Mouse (Mus musculus) neural tube, embryonic 11.5 days (tissue): ENCODE data around the gene Tcp11x2. TPM values are rescaled to one million over a fixed set of nuclear protein-coding genes. Genes with fewer than 3 reads are reported as not detected.

Experiments used
- ATAC-seq: fragments of 200-750 bp; cut with Nextera tagmentation; 2 replicates; pipeline ENCODE4 v1.8.0; 2017; ENCODE audit warnings: moderate number of reproducible peaks, mild to moderate bottlenecking, moderate TSS enrichment, moderate library complexity; ENCODE audit not compliant: insufficient read depth, low FRiP score, low TSS enrichment
- DNase-seq: peaks from one replicate; pipeline ENCODE4 v3.0.0-alpha.2; 2015; ENCODE audit warnings: low spot score
- H3K27ac ChIP-seq: fragments of 300-500 bp; sonication (generic); 2 replicates; pipeline ENCODE4 v1.5.1; 2014; ENCODE audit warnings: low read depth, mild to moderate bottlenecking, low read length
- H3K27me3 ChIP-seq: fragments of 300-500 bp; sonication (generic); 2 replicates; pipeline ENCODE4 v1.6.1; 2014; ENCODE audit warnings: mild to moderate bottlenecking, low read length, mixed read lengths; ENCODE audit not compliant: control insufficient read depth, insufficient read depth
- H3K36me3 ChIP-seq: fragments of 300-500 bp; sonication (generic); 2 replicates; pipeline ENCODE4 v1.6.1; 2014; ENCODE audit warnings: mild to moderate bottlenecking, low read length, moderate library complexity, mixed read lengths; ENCODE audit not compliant: control insufficient read depth, insufficient read depth
- H3K4me1 ChIP-seq: fragments of 300-500 bp; sonication (generic); 2 replicates; pipeline ENCODE4 v1.6.1; 2014; ENCODE audit warnings: low read length, mixed read lengths; ENCODE audit not compliant: control insufficient read depth, insufficient read depth
- H3K4me2 ChIP-seq: fragments of 300-500 bp; sonication (generic); 2 replicates; pipeline ENCODE4 v1.6.1; 2014; ENCODE audit warnings: low read depth, mild to moderate bottlenecking, moderate library complexity
- H3K4me3 ChIP-seq: fragments of 300-500 bp; sonication (generic); 2 replicates; pipeline ENCODE4 v1.5.1; 2014; ENCODE audit warnings: low read depth, low read length
- H3K9ac ChIP-seq: fragments of 300-500 bp; sonication (generic); 2 replicates; pipeline ENCODE4 v1.6.1; 2014; ENCODE audit warnings: mild to moderate bottlenecking, low read length
- H3K9me3 ChIP-seq: fragments of 300-500 bp; sonication (generic); 2 replicates; pipeline ENCODE4 v1.6.1; 2016; ENCODE audit warnings: low read length; ENCODE audit not compliant: control insufficient read depth
- WGBS: fragments of 180-500 bp; shearing (Covaris S2); extraction: QIAGEN DNeasy Blood & Tissue Kit; methylation state at CpG from one replicate; pipeline ENCODE4 v1.1.7; 2014; 5-methylcytosine and 5-hydroxymethylcytosine counted together
- polyA plus RNA-seq: library from polyadenylated mRNA; unstranded; fragments of >200 nt; fragmentation: Nextera tagmentation; extraction: Ambion mirVana; gene quantifications from 2 replicates; pipeline ENCODE4 v1.2.1, GENCODE M21; 2014

The Tcp11x2 gene
- polyA plus RNA-seq = 0.18 TPM in 1 of 2 replicates, not detected in the other

DNA sequence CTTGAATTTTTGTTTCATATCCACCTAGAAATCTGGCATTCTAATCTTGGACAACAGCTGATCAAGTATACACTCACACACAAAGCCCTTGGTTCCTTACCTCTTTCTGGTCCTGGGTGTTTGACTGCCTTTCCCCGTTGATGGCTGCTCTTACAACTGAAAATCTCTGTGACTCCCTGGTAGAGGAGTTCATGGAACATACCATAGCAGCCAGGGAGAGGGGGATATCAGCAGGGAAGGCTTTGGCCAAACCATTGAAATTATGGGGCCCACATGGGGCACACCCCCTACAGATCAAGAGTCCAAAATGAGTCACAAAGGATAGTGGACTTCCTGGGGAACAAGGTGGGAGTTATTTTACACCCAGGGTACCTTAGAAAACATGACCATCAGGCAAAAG is at the start of gene Tcp11x2:
Tcp11x2 (minus strand) TSS at position 158 of the 400 bp plus-strand sequence.
- Histone ChIP-seq H3K9ac (no peak within 1 kb of the TSS), H3K4me1 (no peaks in the 10 kb centered on the region), H3K36me3 (no peaks in the 10 kb centered on the region), H3K9me3 (no peaks in the 10 kb centered on the region), H3K4me2 (no peak within 1 kb of the TSS), H3K27ac (no peak within 1 kb of the TSS), H3K4me3 (no peak within 1 kb of the TSS), H3K27me3 (no peaks in the 10 kb centered on the region)
- no peak for DNase-seq
- no peak for ATAC-seq
- 74% methylated on average over 1 of the region's 1 CpGs for WGBS

DNA sequence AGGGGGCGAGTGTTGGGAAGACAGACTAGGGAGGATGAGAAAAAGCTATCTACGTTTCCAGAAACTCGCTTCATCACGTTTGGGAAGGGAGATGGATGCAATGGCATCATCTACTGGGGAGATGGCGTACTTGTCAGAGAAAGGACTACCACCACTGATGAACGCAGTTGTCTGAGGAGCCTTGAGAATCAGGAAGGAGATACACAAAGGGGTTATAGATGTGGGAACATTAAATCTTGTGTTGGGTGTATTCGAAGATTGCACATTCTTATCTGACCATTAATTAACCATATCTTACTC is 49.4 kb upstream of the Tcp11x2 start:
- ATAC-seq (no peak), DNase-seq (no peak)
- Histone ChIP-seq H3K36me3 (no peaks in the 10 kb centered on the region), H3K9ac (peak overlapping the region; percentile 57), H3K4me3 (peak overlapping the region; percentile 51), H3K9me3 (no peaks in the 10 kb centered on the region), H3K4me1 (no peaks in the 10 kb centered on the region), H3K4me2 (peak overlapping the region; percentile 34), H3K27ac (no peak overlapping the region), H3K27me3 (no peaks in the 10 kb centered on the region)
- WGBS = 16% methylated on average over 7 of the region's 7 CpGs

DNA sequence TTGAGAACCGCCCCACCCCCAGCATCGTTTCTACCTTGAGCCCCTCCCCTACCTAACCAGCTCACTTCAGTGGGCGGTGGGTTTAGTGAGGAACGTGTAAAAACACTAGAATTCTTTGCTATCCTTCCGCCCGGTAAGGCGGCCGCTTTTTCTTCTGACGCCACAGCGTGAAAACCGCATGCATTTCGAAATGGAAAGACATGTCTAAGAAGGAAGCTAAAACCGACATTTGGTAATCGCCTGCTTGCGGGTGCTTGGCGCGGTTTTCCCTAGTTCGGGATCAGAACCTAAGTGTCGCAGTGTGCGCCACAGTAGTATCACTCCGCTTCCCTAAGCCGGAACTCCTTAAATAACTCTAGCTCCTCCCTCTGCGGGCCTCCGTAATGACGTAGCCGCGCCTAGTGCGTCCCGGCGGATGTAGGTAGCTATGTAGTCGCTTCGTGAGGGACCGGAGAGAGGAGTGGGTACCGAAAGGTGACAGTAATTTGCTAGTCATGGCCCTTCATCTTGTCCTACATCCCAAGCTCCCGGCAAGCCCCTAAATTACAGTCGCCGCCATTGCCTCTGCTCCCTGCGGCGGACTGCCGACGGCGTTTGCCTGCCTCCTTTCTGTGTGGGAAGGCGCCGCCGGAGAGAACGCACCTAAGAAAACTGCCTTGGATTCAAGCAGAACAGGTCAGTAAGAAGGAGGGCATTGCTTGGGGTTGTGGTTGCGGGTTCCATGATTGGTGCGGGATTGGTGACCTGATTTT is 48.9 kb upstream of the Tcp11x2 start, which contains the start of the genes Armcx5 and Gprasp1:
Armcx5 (plus strand) TSS at position 430 of the 752 bp plus-strand sequence.
Gprasp1 (plus strand) TSS at position 430 of the 752 bp plus-strand sequence.
- no peak within 1 kb of the TSS for H3K27ac ChIP-seq
- H3K9me3 ChIP-seq = no peaks in the 10 kb centered on the region
- H3K36me3 ChIP-seq = no peaks in the 10 kb centered on the region
- ATAC-seq (peak; percentile 99), DNase-seq (peak; percentile 86)
- WGBS = 19% methylated on average over 48 of the region's 48 CpGs
- no peaks in the 10 kb centered on the region for H3K27me3 ChIP-seq
- H3K9ac ChIP-seq = peak within 1 kb of the TSS; percentile 57
- no peaks in the 10 kb centered on the region for H3K4me1 ChIP-seq
- peak within 1 kb of the TSS; percentile 38 for H3K4me2 ChIP-seq
- H3K4me3 ChIP-seq = peak within 1 kb of the TSS; percentile 51

DNA sequence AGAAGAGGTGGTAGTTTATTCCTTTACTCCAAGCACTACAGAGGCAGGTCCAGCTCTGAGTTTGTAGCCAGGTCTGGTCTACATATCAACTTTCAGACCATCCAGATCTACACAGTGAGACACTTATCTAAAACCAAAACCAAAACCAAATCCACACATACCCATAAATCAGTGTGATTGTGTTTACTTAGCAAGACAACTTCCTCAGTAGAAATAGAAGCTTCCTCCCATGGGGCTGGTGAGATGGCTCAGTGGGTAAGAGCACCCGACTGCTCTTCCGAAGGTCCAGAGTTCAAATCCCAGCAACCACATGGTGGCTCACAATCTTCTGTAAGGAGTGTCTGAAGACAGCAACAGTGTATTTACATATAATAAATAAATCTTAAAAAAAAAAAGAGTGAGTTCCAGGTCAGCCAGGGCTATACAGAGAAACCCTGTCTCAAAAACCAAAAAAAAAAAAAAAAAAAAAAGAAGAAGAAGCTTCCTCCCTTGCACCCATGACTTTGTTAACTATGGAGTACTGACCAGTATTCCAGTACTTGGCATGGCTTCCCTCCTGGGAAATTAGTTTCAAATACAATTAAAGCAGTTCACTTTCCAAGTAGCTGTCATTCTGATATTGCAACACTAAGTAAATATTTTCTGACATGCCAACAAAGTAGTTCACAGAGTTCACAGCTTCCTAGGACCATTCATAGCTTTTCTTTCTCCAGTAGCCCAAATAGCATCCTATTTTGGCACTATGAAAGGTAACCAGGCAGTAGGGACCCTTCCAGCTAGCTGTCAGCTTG is 45.3 kb upstream of the Tcp11x2 start:
- WGBS = 100% methylated on average over 2 of the region's 2 CpGs
- no peak for ATAC-seq

DNA sequence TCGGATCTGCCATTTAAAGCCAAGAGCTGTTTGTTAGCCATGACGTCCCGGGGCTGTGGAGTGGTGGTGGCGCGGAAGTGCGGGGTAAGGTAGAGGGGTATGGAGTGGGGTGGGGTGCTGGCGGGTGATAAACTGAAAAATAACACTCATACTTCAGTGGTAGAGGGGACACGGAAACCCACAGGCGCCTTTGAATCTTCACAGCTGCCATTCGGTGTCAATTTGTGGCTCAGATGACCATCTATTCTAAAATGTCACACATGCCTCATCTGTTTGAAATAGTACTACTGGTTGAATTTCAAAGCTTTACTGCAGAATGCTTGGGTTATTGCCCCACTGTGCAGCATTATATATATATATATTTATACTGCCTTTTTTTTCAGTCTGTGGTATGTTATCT is 31.6 kb upstream of the Tcp11x2 start, which contains the start of gene Tmsb15a:
Tmsb15a (minus strand) TSS at position 101 of the 400 bp plus-strand sequence.
- Histone ChIP-seq H3K36me3 (no peaks in the 10 kb centered on the region), H3K9me3 (no peaks in the 10 kb centered on the region), H3K27ac (no peak within 1 kb of the TSS), H3K27me3 (no peaks in the 10 kb centered on the region), H3K4me2 (no peak within 1 kb of the TSS), H3K4me3 (no peak within 1 kb of the TSS), H3K9ac (no peak within 1 kb of the TSS), H3K4me1 (no peaks in the 10 kb centered on the region)
- ATAC-seq (no peak), DNase-seq (no peak)
- 87% methylated on average over 10 of the region's 10 CpGs for WGBS

More for the DNA sequence above, 45.3 kb upstream of the Tcp11x2 start:
- no peaks in the 10 kb centered on the region for H3K9me3 ChIP-seq
- H3K4me3 ChIP-seq = no peak overlapping the region
- no peak for DNase-seq
- H3K27ac ChIP-seq = no peak overlapping the region
- H3K27me3 ChIP-seq = no peaks in the 10 kb centered on the region
- H3K9ac ChIP-seq = no peak overlapping the region
- no peaks in the 10 kb centered on the region for H3K36me3 ChIP-seq
- H3K4me2 ChIP-seq = no peak overlapping the region
- H3K4me1 ChIP-seq = no peaks in the 10 kb centered on the region

DNA sequence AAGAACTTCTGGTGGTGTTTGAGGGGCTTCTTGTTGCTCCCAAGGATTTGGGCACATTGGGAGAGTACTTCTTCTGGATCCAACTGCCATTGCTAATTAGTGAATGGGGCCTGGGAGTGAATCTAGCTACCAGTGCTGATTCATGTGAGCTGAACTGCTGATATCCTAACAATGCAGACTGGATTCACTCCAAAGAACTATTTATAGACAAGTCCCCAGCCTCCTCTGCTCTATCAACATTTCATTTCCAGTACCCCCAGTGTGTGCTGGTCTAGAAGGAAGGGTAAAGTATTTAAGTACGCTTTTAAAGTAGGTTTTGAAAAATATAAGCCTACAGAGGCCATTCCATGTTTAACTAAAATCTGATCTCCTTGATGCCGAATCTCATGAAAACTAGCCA is 19.3 kb upstream of the Tcp11x2 start:
- 93% methylated on average over 2 of the region's 2 CpGs for WGBS
- no peak for DNase-seq
- Histone ChIP-seq H3K27me3 (no peaks in the 10 kb centered on the region), H3K4me3 (no peak overlapping the region), H3K4me2 (no peak overlapping the region), H3K36me3 (no peaks in the 10 kb centered on the region), H3K27ac (no peak overlapping the region), H3K9ac (no peak overlapping the region), H3K4me1 (no peaks in the 10 kb centered on the region), H3K9me3 (no peaks in the 10 kb centered on the region)
- ATAC-seq = no peak

DNA sequence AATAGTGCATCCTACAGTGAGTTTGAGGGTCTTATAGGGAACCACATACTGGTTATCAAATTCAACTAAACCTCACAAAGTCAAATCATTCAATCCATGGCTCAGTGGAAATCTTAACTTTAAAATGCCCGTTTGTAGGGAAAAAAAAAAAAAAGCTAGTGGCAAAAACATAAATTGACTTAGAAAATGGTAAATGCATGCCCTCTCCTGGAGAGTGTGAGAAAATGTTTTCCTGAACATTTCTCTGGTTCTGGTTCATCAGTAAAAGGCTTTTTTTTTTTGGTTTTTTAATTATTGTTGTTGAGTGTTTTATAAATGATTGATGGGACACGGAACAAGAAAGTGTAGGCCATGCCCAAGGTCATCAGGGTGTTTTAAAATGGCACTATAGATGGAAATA is 10.8 kb upstream of the Tcp11x2 start:
- Histone ChIP-seq H3K27ac (no peak overlapping the region), H3K27me3 (no peaks in the 10 kb centered on the region), H3K4me2 (no peak overlapping the region), H3K4me3 (no peak overlapping the region), H3K36me3 (no peaks in the 10 kb centered on the region), H3K9me3 (no peaks in the 10 kb centered on the region), H3K4me1 (no peaks in the 10 kb centered on the region), H3K9ac (no peak overlapping the region)
- ATAC-seq (no peak), DNase-seq (no peak)
- 53% methylated on average over 2 of the region's 2 CpGs for WGBS

DNA sequence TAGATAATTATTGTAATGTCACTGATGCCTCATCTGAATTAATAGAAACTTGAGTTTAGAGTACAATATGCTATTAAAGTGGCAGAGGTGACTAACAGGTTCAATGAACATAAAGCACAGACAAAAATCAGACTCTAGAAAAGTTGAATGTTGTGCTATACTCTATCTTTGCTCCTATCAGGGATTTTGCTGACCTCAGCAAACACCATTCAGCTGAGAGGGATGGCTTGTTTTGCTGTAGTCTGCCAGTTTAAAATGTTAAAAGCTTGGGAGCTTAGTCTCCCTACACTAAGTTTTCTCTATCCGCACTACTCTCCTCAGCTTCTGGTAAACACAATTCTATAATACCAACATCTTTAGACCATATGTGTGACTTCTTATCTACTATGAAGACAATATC is 9.5 kb upstream of the Tcp11x2 start:
- Histone ChIP-seq H3K4me2 (no peak overlapping the region), H3K27ac (no peak overlapping the region), H3K9me3 (no peaks in the 10 kb centered on the region), H3K36me3 (no peaks in the 10 kb centered on the region), H3K4me1 (no peaks in the 10 kb centered on the region), H3K9ac (no peak overlapping the region), H3K27me3 (no peaks in the 10 kb centered on the region), H3K4me3 (no peak overlapping the region)
- WGBS = 81% methylated on average over 1 of the region's 1 CpGs
- no peak for ATAC-seq
- DNase-seq = no peak
